In genomic region chr6:113308141-113308540, GRCm38 (mm10) we compare ENCODE assay signal across 9 mouse cellular contexts. TPM values are rescaled to one million over a fixed set of nuclear protein-coding genes. Genes with fewer than 3 reads are reported as not detected.
DNase-seq lines count a peak whose midpoint lies in the region; ATAC-seq and TF ChIP-seq lines count a peak whose summit lies in the region.
"Had no signal": no experiment of that assay in that cellular context is flagged by ENCODE, and none has a peak within 500 bp of the region (broad histone marks: within the 10 kb centered on the region; RNA-seq: fewer than 3 reads in every experiment).

No protein-coding gene starts in this region.

- H3K9ac ChIP-seq in CH12.LX (ENCODE audit: insufficient read depth, low read depth) = peak overlapping the region; percentile 90
- peak overlapping the region; percentile 97 for H3K9ac ChIP-seq in heart, postnatal 0 days (replicated peaks; ENCODE audit: low read depth, low read length)

- peaks cover 40% of the 10 kb centered on the region for H3K79me2 ChIP-seq in CH12.LX (replicated peaks; ENCODE audit: control insufficient read depth, extremely low read depth, insufficient read depth, poor library complexity, severe bottlenecking)

- no peaks in the 10 kb centered on the region for H3K9me3 ChIP-seq in CH12.LX (replicated peaks; ENCODE audit: low read length)
- H3K9me3 ChIP-seq in heart, postnatal 0 days (replicated peaks; ENCODE audit: control insufficient read depth, low read length) = no peaks in the 10 kb centered on the region

- peak overlapping the region; percentile 94 for H3K4me2 ChIP-seq in CH12.LX (ENCODE audit: insufficient read depth, low read depth, poor library complexity, severe bottlenecking)
- H3K4me2 ChIP-seq in heart, postnatal 0 days (ENCODE audit: low read depth, low read length) = peak overlapping the region; percentile 91

- peak; percentile 65 for DNase-seq in A20 (ENCODE audit: low read depth, low spot score)
- DNase-seq in CH12.LX (ENCODE audit: extremely low read depth) = peak; percentile 63
- DNase-seq in cerebellum, postnatal 10 days = peak; percentile 97 to 98
- DNase-seq in heart, postnatal 0 days (ENCODE audit: low spot score) = no peak
- peak; percentile 49 to 58 for DNase-seq in layer of hippocampus, adult 2 months (ENCODE audit: low spot score in 2 of 2)
- DNase-seq in splenic B cell, adult 2 months (ENCODE audit: low read depth, low spot score) = peak; percentile 69
- no peak for DNase-seq in urinary bladder, postnatal 25 days (ENCODE audit: low spot score)

- no peak for TF ChIP-seq POLR2A in CH12.LX (IDR thresholded peaks at IDR 0.05; ENCODE audit: low read depth, low read length)

- H3K4me1 ChIP-seq in CH12.LX (ENCODE audit: control insufficient read depth in 1 of 2, insufficient read depth in 2 of 2) = peaks cover 10 to 32% of the 10 kb centered on the region in 2 experiments
- peaks cover 19% of the 10 kb centered on the region for H3K4me1 ChIP-seq in heart, postnatal 0 days (ENCODE audit: control insufficient read depth, insufficient read depth)

- WGBS in heart, postnatal 0 days = 24% methylated on average over 5 of the region's 5 CpGs

- TF ChIP-seq EP300 in CH12.LX (IDR thresholded peaks at IDR 0.05; ENCODE audit: low read length) = no peak
- TF ChIP-seq EP300 in heart, postnatal 0 days (IDR thresholded peaks at IDR 0.05; ENCODE audit: low read depth) = no peak

- H3K27ac ChIP-seq in CH12.LX (ENCODE audit: insufficient read depth, low read depth) = peak overlapping the region; percentile 31
- H3K27ac ChIP-seq in heart, postnatal 0 days (ENCODE audit: low read depth) = peak overlapping the region; percentile 99
- H3K27ac ChIP-seq in layer of hippocampus, adult 2 months = peak overlapping the region; percentile 100

- H3K4me3 ChIP-seq in CH12.LX (replicated peaks in 1 of 3; ENCODE audit: low read depth in 2 of 3, low read length in 2 of 3, poor library complexity in 1 of 3) = peak overlapping the region; percentile 91 to 98 (median 97)
- peak overlapping the region; percentile 79 for H3K4me3 ChIP-seq in heart, postnatal 0 days (ENCODE audit: low read depth, low read length)
- H3K4me3 ChIP-seq in layer of hippocampus, adult 2 months = peak overlapping the region; percentile 100

- in situ Hi-C loops in CH12.LX (cut with MboI; ENCODE audit: low pct_ligation_motif_present, low pct_unique_long_range_greater_than_20kb, low sequenced_read_pairs) = loop anchor here (10.0 to 25.0 kb wide), 2 partner anchors 263 to 596 kb away; partner anchors contain the start of gene Thumpd3

- peaks cover 22 to 35% of the 10 kb centered on the region in 2 experiments for H3K36me3 ChIP-seq in CH12.LX (replicated peaks in 1 of 2; ENCODE audit: control insufficient read depth in 1 of 2, insufficient read depth in 1 of 2, low read length in 1 of 2)
- peaks cover 29% of the 10 kb centered on the region for H3K36me3 ChIP-seq in heart, postnatal 0 days (replicated peaks; ENCODE audit: control insufficient read depth, insufficient read depth, low read length)
- H3K36me3 ChIP-seq in splenic B cell, adult 2 months (ENCODE audit: control insufficient read depth, insufficient read depth, low read length, poor library complexity, severe bottlenecking) = peaks cover 7% of the 10 kb centered on the region

- no peak for ATAC-seq in heart, postnatal 0 days (ENCODE audit: insufficient read depth, low read depth)
- ATAC-seq in megakaryocyte, adult 5-6 weeks (ENCODE audit: poor library complexity, severe bottlenecking) = peak; percentile 19

- peak in 1 of 2 experiments; percentile 79; a peak in 2 of 4 replicates for TF ChIP-seq CTCF in CH12.LX (conservative IDR thresholded peaks at IDR 0.05 in 1 of 2, IDR thresholded peaks at IDR 0.05 in 1 of 2; ENCODE audit: low read depth in 2 of 2, low read length in 2 of 2)
- peak; percentile 38 for TF ChIP-seq CTCF in heart, postnatal 0 days (IDR thresholded peaks at IDR 0.05; ENCODE audit: low read depth)
- TF ChIP-seq CTCF in layer of hippocampus, adult 2 months (conservative IDR thresholded peaks at IDR 0.05) = peak; percentile 62

- dilution Hi-C loops in CH12.LX (cut with MboI; ENCODE audit: extremely low pct_ligation_motif_present, extremely low pct_unique_long_range_greater_than_20kb, low sequenced_read_pairs) = no loop called here

- TF ChIP-seq RAD21 in CH12.LX (IDR thresholded peaks at IDR 0.05; ENCODE audit: low read depth, low read length) = peak; percentile 78

- no peaks in the 10 kb centered on the region for H3K27me3 ChIP-seq in CH12.LX (replicated peaks)
- H3K27me3 ChIP-seq in heart, postnatal 0 days (ENCODE audit: control insufficient read depth, insufficient read depth, low read length) = no peaks in the 10 kb centered on the region
- H3K27me3 ChIP-seq in splenic B cell, adult 2 months (ENCODE audit: control insufficient read depth, insufficient read depth, low read length, poor library complexity, severe bottlenecking) = no peaks in the 10 kb centered on the region

TF ChIP-seq in CH12.LX, 34 proteins besides CTCF, POLR2A, EP300 and RAD21:
- peak; percentile 82 for TF ChIP-seq CHD2 (IDR thresholded peaks at IDR 0.05; ENCODE audit: low read length)
- no peak for TF ChIP-seq PAX5 (IDR thresholded peaks at IDR 0.05; ENCODE audit: low read length)
- TF ChIP-seq POLR2AphosphoS2 (IDR thresholded peaks at IDR 0.05; ENCODE audit: low read depth, low read length) = no peak
- 0 out of 2 replicates have a peak, but pooled peaks have one; percentile 12 for TF ChIP-seq IRF4 (IDR thresholded peaks at IDR 0.05; ENCODE audit: low read depth, low read length)
- peak; percentile 23; the same call in 1 of the 2 replicates for TF ChIP-seq MEF2A (IDR thresholded peaks at IDR 0.05; ENCODE audit: borderline replicate concordance, low read depth, low read length)
- no peak for TF ChIP-seq NELFE (IDR thresholded peaks at IDR 0.05; ENCODE audit: low read depth, low read length)
- TF ChIP-seq ELF1 (IDR thresholded peaks at IDR 0.05; ENCODE audit: low read depth, low read length) = no peak
- TF ChIP-seq MAZ (IDR thresholded peaks at IDR 0.05; ENCODE audit: low read depth, low read length) = 0 out of 2 replicates have a peak, but pooled peaks have one; percentile 75
- no peak for TF ChIP-seq JUN (IDR thresholded peaks at IDR 0.05; ENCODE audit: insufficient read depth, low read depth, low read length)
- peak; percentile 33 for TF ChIP-seq ZC3H11A (IDR thresholded peaks at IDR 0.05; ENCODE audit: low read depth, low read length)
- 0 out of 2 replicates have a peak, but pooled peaks have one; percentile 13 for TF ChIP-seq ZNF384 (IDR thresholded peaks at IDR 0.05; ENCODE audit: low read depth, low read length)
- TF ChIP-seq SIN3A (IDR thresholded peaks at IDR 0.05; ENCODE audit: low read length) = peak; percentile 25; the same call in 1 of the 2 replicates
- TF ChIP-seq SMC3 (IDR thresholded peaks at IDR 0.05; ENCODE audit: low read depth, low read length) = peak; percentile 63

RNA-seq across cellular contexts. Expression of gene Brpf1, which starts 1.2 kb away (rescaled TPM):
- total RNA-seq in CH12.LX (2012; rRNA removed) (24.5 and 26.5 TPM in 2 replicates), CH12.LX (2014; rRNA removed) (13.7 TPM in 2 replicates)
- polyA plus RNA-seq in CH12.LX (2012; ENCODE audit: insufficient read length, low read depth) = 26.7 and 28.1 TPM in 2 replicates
- 15.2 and 16.8 TPM in 2 replicates for total RNA-seq in heart, postnatal 0 days (2014; rRNA removed; ENCODE audit: low replicate concordance)
- polyA plus RNA-seq in heart, postnatal 0 days (2015; fragmentation: Nextera tagmentation; extraction: Ambion mirVana) = 5.1 and 6.4 TPM in 2 replicates
- 10 to 100 TPM; 41.0 to 43.8 TPM for total RNA-seq in layer of hippocampus, adult 2 months (2021)
- 47.0 and 47.6 TPM in 2 replicates for total RNA-seq in megakaryocyte, adult 5-6 weeks (2015)
- 54.7 and 64.4 TPM in 2 replicates for total RNA-seq in megakaryocyte, adult 5-6 weeks (2017)

RNA-seq across cellular contexts. Expression of gene Ogg1, which starts 18.6 kb away (rescaled TPM):
- 12.5 and 13.8 TPM in 2 replicates for total RNA-seq in CH12.LX (2012; rRNA removed)
- 14.4 and 14.5 TPM in 2 replicates for total RNA-seq in CH12.LX (2014; rRNA removed)
- polyA plus RNA-seq in CH12.LX (2012; ENCODE audit: insufficient read length, low read depth) = 19.5 and 20.1 TPM in 2 replicates
- total RNA-seq in heart, postnatal 0 days (2014; rRNA removed; ENCODE audit: low replicate concordance) = 8.0 and 12.6 TPM in 2 replicates
- polyA plus RNA-seq in heart, postnatal 0 days (2015; fragmentation: Nextera tagmentation; extraction: Ambion mirVana) = 6.4 and 7.0 TPM in 2 replicates
- 10 to 100 TPM in 1 of 2 experiments, 1 to 10 TPM in 1; 9.1 to 10.6 TPM for total RNA-seq in layer of hippocampus, adult 2 months (2021)
- total RNA-seq in megakaryocyte, adult 5-6 weeks (2015) = 10.6 and 12.0 TPM in 2 replicates
- total RNA-seq in megakaryocyte, adult 5-6 weeks (2017) = 5.5 and 10.3 TPM in 2 replicates

RNA-seq across cellular contexts. Expression of gene Cpne9, which starts 26.0 kb away (rescaled TPM):
- total RNA-seq in CH12.LX (2012; rRNA removed) = 0.25 TPM in 2 replicates
- 0.19 and 0.28 TPM in 2 replicates for total RNA-seq in CH12.LX (2014; rRNA removed)
- polyA plus RNA-seq in CH12.LX (2012; ENCODE audit: insufficient read length, low read depth) = 0.27 and 0.49 TPM in 2 replicates
- total RNA-seq in heart, postnatal 0 days (2014; rRNA removed; ENCODE audit: low replicate concordance) = not detected in 2 replicates
- 0.04 TPM in 1 of 2 replicates, not detected in the other for polyA plus RNA-seq in heart, postnatal 0 days (2015; fragmentation: Nextera tagmentation; extraction: Ambion mirVana)
- 10 to 100 TPM; 24.0 to 24.7 TPM for total RNA-seq in layer of hippocampus, adult 2 months (2021)
- total RNA-seq in megakaryocyte, adult 5-6 weeks (2015) = 0.20 and 0.30 TPM in 2 replicates
- 0.15 and 0.45 TPM in 2 replicates for total RNA-seq in megakaryocyte, adult 5-6 weeks (2017)
- polyA plus RNA-seq: large intestine, adult 2 months had no signal

RNA-seq across cellular contexts. Expression of gene Camk1, which starts 35.6 kb away (rescaled TPM):
- total RNA-seq in CH12.LX (2012; rRNA removed) (4.1 and 5.3 TPM in 2 replicates), CH12.LX (2014; rRNA removed) (0.20 and 0.36 TPM in 2 replicates)
- 0.97 and 1.4 TPM in 2 replicates for polyA plus RNA-seq in CH12.LX (2012; ENCODE audit: insufficient read length, low read depth)
- 105 and 115 TPM in 2 replicates for total RNA-seq in heart, postnatal 0 days (2014; rRNA removed; ENCODE audit: low replicate concordance)
- 94.5 and 98.4 TPM in 2 replicates for polyA plus RNA-seq in heart, postnatal 0 days (2015; fragmentation: Nextera tagmentation; extraction: Ambion mirVana)
- 10 to 100 TPM; 45.4 to 52.0 TPM for total RNA-seq in layer of hippocampus, adult 2 months (2021)
- 31.8 and 39.6 TPM in 2 replicates for total RNA-seq in megakaryocyte, adult 5-6 weeks (2015)
- total RNA-seq in megakaryocyte, adult 5-6 weeks (2017) = 57.6 and 68.3 TPM in 2 replicates

Comparison
In these comparisons a context has a peak if more than half of its experiments do, and no peak if none do; other contexts are left out.
1. DNase-seq: peak in A20 (single experiment), CH12.LX (single experiment), cerebellum, postnatal 10 days (2 of 2), layer of hippocampus, adult 2 months (2 of 2) and splenic B cell, adult 2 months (single experiment); none in heart, postnatal 0 days (single experiment) and urinary bladder, postnatal 25 days (single experiment).
2. H3K27ac ChIP-seq: peak in every context shown above with its lines; median percentile 100 in layer of hippocampus, adult 2 months; 99 in heart, postnatal 0 days; 31 in CH12.LX.
3. RNA of gene Cpne9, which starts 26.0 kb away (total RNA-seq): 24.0 to 24.7 TPM in layer of hippocampus, adult 2 months; 0.19 to 0.28 TPM in CH12.LX, 0.15 to 0.45 TPM in megakaryocyte, adult 5-6 weeks and not detected in heart, postnatal 0 days; every median in the first group is over 10 times any median in the second.
4. Peak in every context shown above with its lines, with median percentiles within 50 percentile points of each other: H3K4me3 ChIP-seq.